Mouse (Mus musculus) liver, embryonic 13.5 days (tissue): ENCODE measurements around the gene Sike1. TPM values are rescaled to one million over a fixed set of nuclear protein-coding genes. Genes with fewer than 3 reads are reported as not detected.
A peak's percentile ranks its signal among the peaks of the same experiment; 100 is the strongest.

Experiments
- ATAC-seq: fragments of 200-750 bp; cut with Nextera tagmentation; 2 replicates; pipeline ENCODE4 v1.8.0; 2017; ENCODE audit warnings: low read depth, mild to moderate bottlenecking, moderate number of reproducible peaks, moderate library complexity
- DNase-seq: peaks from one replicate; pipeline ENCODE4 v3.0.0; 2022
- H3K27ac ChIP-seq: fragments of 300-500 bp; sonication (generic); 2 replicates; pipeline ENCODE4 v1.5.1; 2015; ENCODE audit warnings: moderate library complexity, mild to moderate bottlenecking, inconsistent platforms
- H3K27me3 ChIP-seq: fragments of 300-500 bp; sonication (generic); 2 replicates; pipeline ENCODE4 v1.6.1; 2015; ENCODE audit warnings: mild to moderate bottlenecking, inconsistent platforms
- H3K36me3 ChIP-seq: fragments of 300-500 bp; sonication (generic); 2 replicates; pipeline ENCODE4 v1.6.1; 2015; ENCODE audit warnings: mild to moderate bottlenecking, inconsistent platforms
- H3K4me1 ChIP-seq: fragments of 300-500 bp; sonication (generic); replicated peaks from 2 replicates; pipeline ENCODE4 v1.6.1; 2015; ENCODE audit warnings: inconsistent platforms
- H3K4me2 ChIP-seq: fragments of 300-500 bp; sonication (generic); 2 replicates; pipeline ENCODE4 v1.6.1; 2015; ENCODE audit warnings: inconsistent platforms, mild to moderate bottlenecking, moderate library complexity
- H3K4me3 ChIP-seq: fragments of 300-500 bp; sonication (generic); replicated peaks from 2 replicates; pipeline ENCODE4 v1.5.1; 2015; ENCODE audit warnings: mild to moderate bottlenecking, inconsistent platforms
- H3K9ac ChIP-seq: fragments of 300-500 bp; sonication (generic); 2 replicates; pipeline ENCODE4 v1.6.1; 2015; ENCODE audit warnings: mild to moderate bottlenecking, inconsistent platforms
- H3K9me3 ChIP-seq: fragments of 300-500 bp; sonication (generic); replicated peaks from 2 replicates; pipeline ENCODE4 v1.6.1; 2016; ENCODE audit warnings: inconsistent platforms
- WGBS: fragments of 180-500 bp; shearing (Covaris S2); methylation state at CpG from one replicate; pipeline ENCODE4 v1.1.7; 2015; ENCODE audit not compliant: insufficient replicate concordance; 5-methylcytosine and 5-hydroxymethylcytosine counted together
- polyA plus RNA-seq: library from polyadenylated mRNA; unstranded; fragments of >200 nt; fragmentation: Nextera tagmentation; extraction: Ambion mirVana; gene quantifications from 2 replicates; pipeline ENCODE4 v1.2.1, GENCODE M21; 2015

Sike1 gene
- 17.4 and 18.9 TPM in 2 replicates for polyA plus RNA-seq

DNA sequence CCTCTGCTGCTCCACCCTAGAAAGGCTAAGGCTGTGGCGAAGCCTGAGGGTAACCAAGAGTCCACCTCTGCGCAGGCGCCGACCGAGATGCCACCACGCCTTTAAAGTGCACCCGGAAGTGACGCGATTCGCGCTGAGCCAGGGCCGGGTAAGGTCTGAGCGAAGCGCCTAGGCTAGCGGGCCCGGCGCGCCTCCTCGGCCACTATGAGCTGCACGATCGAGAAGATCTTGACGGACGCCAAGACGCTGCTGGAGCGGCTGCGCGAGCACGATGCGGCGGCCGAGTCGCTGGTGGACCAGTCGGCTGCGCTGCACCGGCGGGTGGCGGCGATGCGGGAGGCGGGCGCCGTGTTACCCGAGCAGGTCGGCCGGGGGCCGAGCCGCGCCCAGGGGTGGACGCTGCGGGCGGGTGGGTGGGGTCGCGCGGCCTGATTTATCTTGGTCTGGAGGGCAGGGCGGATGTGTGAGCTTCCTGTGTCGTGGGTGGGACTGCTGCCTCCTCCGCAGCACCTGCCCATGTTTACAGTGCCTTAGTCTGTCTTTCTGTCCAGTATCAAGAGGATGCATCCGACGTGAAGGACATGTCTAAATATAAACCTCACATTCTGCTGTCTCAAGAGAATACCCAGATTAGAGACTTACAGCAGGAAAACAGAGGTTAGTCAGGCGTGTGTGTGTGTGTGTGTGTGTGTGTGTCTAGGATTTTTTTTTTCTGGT lies at the start of gene Sike1:
Sike1 (plus strand) TSS at position 104 of the 717 bp plus-strand sequence.
- H3K36me3 ChIP-seq: peaks cover 16% of the 10 kb centered on the region
- no peaks in the 10 kb centered on the region for H3K27me3 ChIP-seq
- no peaks in the 10 kb centered on the region for H3K9me3 ChIP-seq
- H3K4me1 ChIP-seq: peaks cover 24% of the 10 kb centered on the region
- peak within 1 kb of the TSS; percentile 77 for H3K9ac ChIP-seq
- WGBS: 1% methylated on average over 47 of the region's 60 CpGs
- H3K4me3 ChIP-seq: peak within 1 kb of the TSS; percentile 75
- peak within 1 kb of the TSS; percentile 76 for H3K4me2 ChIP-seq
- peak within 1 kb of the TSS; percentile 88 for H3K27ac ChIP-seq
- peak; percentile 88 for DNase-seq
- peak; percentile 98 for ATAC-seq

DNA sequence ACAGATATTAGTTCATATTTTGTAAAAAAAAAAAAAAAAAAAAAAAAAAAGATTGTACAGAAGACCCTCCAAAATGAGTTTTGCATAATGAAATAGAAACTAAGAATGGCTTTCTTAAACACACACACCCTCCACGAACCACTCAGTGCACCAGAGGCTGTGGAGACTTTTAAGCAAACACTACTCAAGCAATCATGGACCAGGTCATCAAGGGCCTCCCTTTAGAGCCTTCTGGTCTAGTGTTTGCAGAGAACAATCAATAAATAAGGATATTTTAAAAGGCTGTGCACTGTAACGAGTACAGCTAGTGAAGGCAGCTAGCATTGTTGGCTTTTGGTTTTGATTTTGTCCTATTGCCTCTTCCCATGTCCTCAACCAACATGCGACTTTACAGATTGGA lies 49.2 kb upstream of the Sike1 start:
- DNase-seq (no peak), ATAC-seq (no peak)
- no peak overlapping the region for H3K4me2 ChIP-seq
- no peak overlapping the region for H3K9ac ChIP-seq
- no peaks in the 10 kb centered on the region for H3K4me1 ChIP-seq
- H3K27me3 ChIP-seq: no peaks in the 10 kb centered on the region
- WGBS: 58% methylated on average over 3 of the region's 3 CpGs
- no peak overlapping the region for H3K4me3 ChIP-seq
- no peak overlapping the region for H3K27ac ChIP-seq
- H3K36me3 ChIP-seq: no peaks in the 10 kb centered on the region
- no peaks in the 10 kb centered on the region for H3K9me3 ChIP-seq

DNA sequence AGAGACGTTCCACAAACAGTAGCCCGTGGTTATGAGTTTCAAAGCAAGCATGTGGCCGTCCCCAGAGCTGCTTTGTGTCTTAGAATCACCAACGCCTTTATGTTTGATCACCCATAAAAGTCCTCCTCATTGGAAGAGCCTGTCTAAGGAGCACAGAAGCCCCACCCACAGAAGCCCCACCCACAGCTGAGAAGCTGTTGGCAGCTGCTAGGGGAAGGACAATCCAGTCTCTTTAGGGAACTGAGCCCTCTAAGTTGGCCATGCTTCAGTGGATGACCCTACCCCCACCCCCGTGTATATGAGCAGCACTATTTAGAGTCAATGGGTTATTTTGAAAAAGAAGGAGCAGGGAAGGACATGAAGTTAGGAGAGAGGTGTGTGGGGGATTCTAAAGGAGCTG lies 48.6 kb upstream of the Sike1 start:
- H3K4me1 ChIP-seq: no peaks in the 10 kb centered on the region
- ATAC-seq: no peak
- no peak overlapping the region for H3K27ac ChIP-seq
- no peaks in the 10 kb centered on the region for H3K27me3 ChIP-seq
- no peak for DNase-seq
- H3K4me2 ChIP-seq: no peak overlapping the region
- 46% methylated on average over 5 of the region's 5 CpGs for WGBS
- no peaks in the 10 kb centered on the region for H3K36me3 ChIP-seq
- H3K4me3 ChIP-seq: no peak overlapping the region
- no peaks in the 10 kb centered on the region for H3K9me3 ChIP-seq
- H3K9ac ChIP-seq: no peak overlapping the region

DNA sequence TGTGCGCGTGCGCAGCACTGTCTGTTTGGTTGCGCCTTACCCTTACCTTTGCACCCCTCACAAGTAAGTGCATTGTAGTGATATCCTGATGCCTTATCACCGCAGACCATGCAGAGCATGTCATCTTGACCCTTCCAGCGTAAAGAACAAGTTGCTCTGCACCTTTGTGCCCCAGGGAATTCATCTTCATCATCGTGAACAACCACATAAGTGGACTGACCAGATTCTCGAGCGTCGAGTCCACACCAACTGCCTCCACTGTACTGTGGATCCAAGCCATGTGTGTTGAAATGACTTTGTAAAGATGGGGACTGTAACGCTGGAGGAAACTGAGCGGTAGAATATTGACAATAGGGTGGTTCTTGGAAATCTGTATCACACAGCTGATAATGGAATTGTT lies 41.0 kb upstream of the Sike1 start:
- Histone ChIP-seq H3K4me2 (no peak overlapping the region), H3K9ac (no peak overlapping the region), H3K36me3 (no peaks in the 10 kb centered on the region), H3K27ac (no peak overlapping the region), H3K9me3 (no peaks in the 10 kb centered on the region), H3K4me1 (no peaks in the 10 kb centered on the region), H3K27me3 (no peaks in the 10 kb centered on the region), H3K4me3 (no peak overlapping the region)
- ATAC-seq (no peak), DNase-seq (no peak)
- WGBS: 78% methylated on average over 12 of the region's 12 CpGs

DNA sequence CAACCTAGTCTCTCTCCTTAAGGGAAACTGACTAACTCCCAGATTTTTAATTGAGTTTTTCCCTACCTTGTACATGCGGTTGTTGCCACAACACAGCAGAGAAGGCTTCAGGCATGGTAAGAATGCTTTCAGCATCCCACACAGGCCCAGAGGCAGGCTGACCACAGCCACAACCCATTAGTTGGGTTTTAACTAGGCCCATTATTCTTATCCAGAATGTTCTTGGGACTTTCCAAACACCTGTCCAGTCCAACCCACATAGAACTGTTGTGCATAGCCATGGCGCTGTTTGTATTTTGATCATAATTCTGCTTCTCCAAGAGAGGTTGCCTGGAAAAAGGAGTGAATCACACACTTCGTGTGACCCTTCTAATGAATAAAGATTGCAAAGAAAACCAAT lies 40.4 kb upstream of the Sike1 start:
- Histone ChIP-seq H3K4me2 (no peak overlapping the region), H3K27ac (no peak overlapping the region), H3K9ac (no peak overlapping the region), H3K4me1 (no peaks in the 10 kb centered on the region), H3K9me3 (no peaks in the 10 kb centered on the region), H3K4me3 (no peak overlapping the region), H3K27me3 (no peaks in the 10 kb centered on the region), H3K36me3 (no peaks in the 10 kb centered on the region)
- no peak for ATAC-seq
- WGBS: 74% methylated on average over 3 of the region's 3 CpGs
- DNase-seq: no peak

DNA sequence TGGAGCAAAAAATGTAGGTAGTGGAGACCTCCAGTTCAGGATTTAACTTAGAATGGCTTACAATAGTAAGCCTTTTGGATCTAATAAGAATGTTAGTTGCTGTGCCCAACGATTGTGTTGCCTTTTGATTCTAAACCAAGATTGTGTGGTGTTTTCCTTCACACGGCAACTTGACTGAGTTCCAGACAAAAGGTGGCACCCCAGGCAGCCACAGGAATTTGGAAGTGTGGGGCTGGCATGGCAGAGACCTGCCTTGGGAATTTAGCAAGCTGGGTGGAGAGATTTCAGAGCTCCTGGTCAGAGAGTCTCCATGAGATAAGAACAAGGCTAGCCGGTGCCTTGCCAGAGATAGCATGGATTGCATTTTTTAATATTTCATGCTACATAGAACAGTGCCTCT lies 39.9 kb upstream of the Sike1 start:
- WGBS: 37% methylated on average over 3 of the region's 3 CpGs
- DNase-seq (no peak), ATAC-seq (no peak)
- Histone ChIP-seq H3K4me2 (no peak overlapping the region), H3K27ac (no peak overlapping the region), H3K9ac (no peak overlapping the region), H3K36me3 (no peaks in the 10 kb centered on the region), H3K27me3 (no peaks in the 10 kb centered on the region), H3K4me3 (no peak overlapping the region), H3K4me1 (no peaks in the 10 kb centered on the region), H3K9me3 (no peaks in the 10 kb centered on the region)

DNA sequence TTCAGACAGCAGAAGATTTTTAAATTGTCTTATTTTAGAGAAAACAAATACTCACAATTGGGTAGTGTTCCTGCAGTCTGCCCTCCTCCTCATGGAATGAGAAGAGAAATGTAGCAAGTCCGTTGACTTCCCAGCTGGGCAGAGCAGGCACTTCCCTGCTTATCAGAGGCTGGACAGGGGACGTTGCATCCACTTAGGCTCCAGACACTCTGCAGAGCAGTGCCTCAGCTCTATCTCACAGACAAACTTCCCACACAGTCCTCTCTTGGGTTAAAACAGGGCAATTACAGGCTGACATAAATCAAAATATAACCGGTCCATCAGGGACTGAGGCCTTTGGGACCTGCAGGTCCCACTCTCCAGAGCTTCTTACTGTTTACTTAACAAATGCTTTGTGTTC lies 31.5 kb upstream of the Sike1 start, which contains the start of gene Nr1h5:
Nr1h5 (minus strand) TSS at position 101 of the 400 bp plus-strand sequence.
- Histone ChIP-seq H3K27ac (no peak within 1 kb of the TSS), H3K27me3 (no peaks in the 10 kb centered on the region), H3K9me3 (no peaks in the 10 kb centered on the region), H3K36me3 (no peaks in the 10 kb centered on the region), H3K9ac (no peak within 1 kb of the TSS), H3K4me3 (no peak within 1 kb of the TSS), H3K4me1 (no peaks in the 10 kb centered on the region), H3K4me2 (no peak within 1 kb of the TSS)
- DNase-seq (no peak), ATAC-seq (no peak)
- WGBS: 41% methylated on average over 3 of the region's 3 CpGs

DNA sequence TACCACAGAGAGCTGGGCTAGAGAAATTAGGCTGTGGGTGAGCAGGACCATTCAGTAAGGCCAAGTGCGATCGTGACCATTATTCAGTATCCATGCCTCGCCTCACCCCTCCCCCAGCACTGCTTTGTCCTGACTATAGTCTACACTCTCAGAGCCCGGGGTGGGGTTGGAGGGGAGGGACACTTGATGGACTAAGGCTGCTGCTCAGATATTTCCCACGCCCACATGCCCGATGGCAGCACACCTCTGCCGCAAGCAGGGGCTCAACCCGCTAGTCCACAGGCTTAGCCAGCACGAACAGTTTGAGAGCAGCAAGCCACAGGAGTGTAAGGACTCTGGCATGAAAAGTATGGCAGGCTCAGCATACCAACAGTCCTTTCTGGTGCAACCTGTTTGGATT lies 25.4 kb upstream of the Sike1 start:
- H3K27me3 ChIP-seq: no peaks in the 10 kb centered on the region
- no peaks in the 10 kb centered on the region for H3K9me3 ChIP-seq
- ATAC-seq: no peak
- H3K36me3 ChIP-seq: no peaks in the 10 kb centered on the region
- 77% methylated on average over 9 of the region's 9 CpGs for WGBS
- H3K9ac ChIP-seq: no peak overlapping the region
- no peak overlapping the region for H3K4me3 ChIP-seq
- no peak overlapping the region for H3K27ac ChIP-seq
- no peak for DNase-seq
- no peaks in the 10 kb centered on the region for H3K4me1 ChIP-seq
- no peak overlapping the region for H3K4me2 ChIP-seq

DNA sequence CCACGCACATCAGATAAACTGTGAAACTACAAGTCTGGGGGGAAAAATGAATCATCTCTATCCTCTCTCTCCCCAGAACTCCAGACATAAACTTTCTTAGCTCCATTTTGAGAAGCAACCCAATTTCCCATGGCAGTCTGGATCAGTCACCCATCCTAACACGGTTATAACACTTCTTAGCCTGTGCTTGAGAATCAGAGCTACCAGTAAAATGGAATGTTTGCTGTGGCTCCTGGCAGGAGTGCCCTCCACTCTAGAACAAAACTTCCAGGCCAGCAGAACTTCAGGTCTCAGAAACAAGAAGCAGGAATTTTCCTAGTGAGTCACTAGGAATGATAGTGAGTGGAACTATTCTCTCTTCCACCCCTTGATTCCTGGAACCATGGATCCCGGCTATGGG lies 25.0 kb upstream of the Sike1 start:
- no peak overlapping the region for H3K9ac ChIP-seq
- H3K9me3 ChIP-seq: no peaks in the 10 kb centered on the region
- no peak overlapping the region for H3K4me2 ChIP-seq
- H3K27ac ChIP-seq: no peak overlapping the region
- DNase-seq (no peak), ATAC-seq (no peak)
- H3K4me3 ChIP-seq: no peak overlapping the region
- no peaks in the 10 kb centered on the region for H3K27me3 ChIP-seq
- no peaks in the 10 kb centered on the region for H3K4me1 ChIP-seq
- H3K36me3 ChIP-seq: no peaks in the 10 kb centered on the region
- 63% methylated on average over 3 of the region's 3 CpGs for WGBS

DNA sequence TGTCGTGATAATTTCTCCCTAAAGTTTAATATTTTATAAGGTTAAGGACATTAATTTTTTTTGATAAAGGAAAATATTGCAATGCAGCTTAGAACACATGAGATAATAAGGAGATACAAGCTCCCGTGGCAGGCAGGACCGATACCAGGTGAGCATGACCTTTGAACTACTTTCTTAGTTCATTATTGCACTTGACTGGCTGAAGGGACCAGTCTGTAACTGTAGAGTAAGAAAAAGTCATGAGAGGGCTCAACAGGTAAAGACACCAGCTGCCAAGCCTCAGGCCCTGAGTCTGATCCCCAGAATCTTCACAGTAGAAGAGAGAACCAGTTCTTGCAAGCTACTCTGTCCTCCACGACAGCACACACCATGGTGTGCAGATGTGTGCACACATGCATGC lies 18.6 kb upstream of the Sike1 start:
- ATAC-seq: no peak
- 59% methylated on average over 4 of the region's 4 CpGs for WGBS

DNA sequence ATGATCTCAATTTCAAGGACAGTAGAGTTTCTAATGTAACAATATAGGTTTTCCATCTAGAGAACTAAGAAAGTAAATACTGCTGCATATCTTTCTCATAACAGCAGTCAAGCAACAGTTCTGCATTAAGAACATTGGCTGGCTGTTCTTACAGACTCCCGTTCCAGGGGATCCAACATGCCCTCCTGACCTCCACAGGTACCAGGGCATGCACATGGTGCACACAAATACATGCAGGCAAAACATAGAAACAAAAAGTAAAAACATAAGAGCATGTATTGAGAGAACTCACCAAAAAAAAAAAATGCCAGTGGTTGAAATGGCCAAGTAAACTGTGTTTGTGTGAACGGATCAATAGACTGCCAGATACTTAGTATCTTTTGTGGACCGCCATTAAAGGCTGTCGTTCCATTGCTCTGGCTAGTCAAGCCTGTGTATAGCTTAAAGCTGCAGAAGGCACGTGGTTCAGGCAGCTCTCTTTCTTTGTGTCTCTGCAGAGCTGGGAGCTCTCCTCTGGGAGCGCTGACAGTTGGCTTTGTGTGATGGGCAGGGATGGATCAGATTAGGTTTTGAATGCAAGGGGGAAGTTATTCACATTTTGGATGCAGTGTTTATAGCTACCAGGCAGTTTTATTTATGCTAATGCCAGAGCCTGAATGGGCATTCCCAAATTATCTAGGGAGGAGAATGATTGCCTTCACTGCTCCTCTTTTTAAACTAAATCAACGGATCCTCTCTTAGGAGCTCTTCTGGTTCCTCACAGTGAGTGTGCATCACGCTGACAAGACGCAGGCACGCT lies 15.8 kb upstream of the Sike1 start:
- ATAC-seq (no peak), DNase-seq (no peak)
- WGBS: 48% methylated on average over 10 of the region's 10 CpGs
- Histone ChIP-seq H3K9ac (no peak overlapping the region), H3K27me3 (no peaks in the 10 kb centered on the region), H3K9me3 (no peaks in the 10 kb centered on the region), H3K36me3 (no peaks in the 10 kb centered on the region), H3K4me2 (no peak overlapping the region), H3K27ac (no peak overlapping the region), H3K4me3 (no peak overlapping the region), H3K4me1 (no peaks in the 10 kb centered on the region)

More for the DNA sequence above, 18.6 kb upstream of the Sike1 start:
- Histone ChIP-seq H3K27ac (no peak overlapping the region), H3K9ac (no peak overlapping the region), H3K27me3 (no peaks in the 10 kb centered on the region), H3K4me3 (no peak overlapping the region), H3K9me3 (no peaks in the 10 kb centered on the region), H3K4me1 (no peaks in the 10 kb centered on the region), H3K36me3 (no peaks in the 10 kb centered on the region), H3K4me2 (no peak overlapping the region)
- no peak for DNase-seq

DNA sequence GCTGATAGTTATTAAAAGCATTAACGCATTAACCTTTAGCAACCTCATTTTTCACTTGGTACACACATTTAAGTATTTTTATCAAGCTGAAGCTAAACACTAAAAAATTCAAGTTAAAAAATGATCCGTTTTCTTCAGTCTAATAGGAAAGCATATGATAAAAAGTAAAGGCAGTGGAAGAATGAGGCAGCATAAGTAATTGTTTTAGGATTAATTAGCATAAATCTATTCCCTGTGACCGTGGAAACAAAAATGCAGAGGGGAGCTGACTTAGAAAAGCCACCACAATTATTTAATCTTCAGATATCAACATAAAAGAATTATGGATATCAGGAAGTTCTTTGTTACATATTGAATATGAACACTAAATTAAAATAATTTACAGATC lies 15.2 kb upstream of the Sike1 start:
- Histone ChIP-seq H3K27me3 (no peaks in the 10 kb centered on the region), H3K27ac (no peak overlapping the region), H3K9me3 (no peaks in the 10 kb centered on the region), H3K4me2 (no peak overlapping the region), H3K9ac (no peak overlapping the region), H3K4me3 (no peak overlapping the region), H3K4me1 (no peaks in the 10 kb centered on the region), H3K36me3 (no peaks in the 10 kb centered on the region)
- DNase-seq (no peak), ATAC-seq (no peak)
- 57% methylated on average over 3 of the region's 3 CpGs for WGBS
